Mouse (Mus musculus) T-helper 2 cell (primary cell): ENCODE data around the gene Ecsit.

ENCODE experiments used
- in situ Hi-C: fragments of 300-600 bp; cut with MboI, MseI; formaldehyde crosslinking; loops from one replicate; pipeline ENCODE4 v1.15.1; 2025; ENCODE audit warnings: high pct_unique_total_duplicates

Gene Ecsit

DNA sequence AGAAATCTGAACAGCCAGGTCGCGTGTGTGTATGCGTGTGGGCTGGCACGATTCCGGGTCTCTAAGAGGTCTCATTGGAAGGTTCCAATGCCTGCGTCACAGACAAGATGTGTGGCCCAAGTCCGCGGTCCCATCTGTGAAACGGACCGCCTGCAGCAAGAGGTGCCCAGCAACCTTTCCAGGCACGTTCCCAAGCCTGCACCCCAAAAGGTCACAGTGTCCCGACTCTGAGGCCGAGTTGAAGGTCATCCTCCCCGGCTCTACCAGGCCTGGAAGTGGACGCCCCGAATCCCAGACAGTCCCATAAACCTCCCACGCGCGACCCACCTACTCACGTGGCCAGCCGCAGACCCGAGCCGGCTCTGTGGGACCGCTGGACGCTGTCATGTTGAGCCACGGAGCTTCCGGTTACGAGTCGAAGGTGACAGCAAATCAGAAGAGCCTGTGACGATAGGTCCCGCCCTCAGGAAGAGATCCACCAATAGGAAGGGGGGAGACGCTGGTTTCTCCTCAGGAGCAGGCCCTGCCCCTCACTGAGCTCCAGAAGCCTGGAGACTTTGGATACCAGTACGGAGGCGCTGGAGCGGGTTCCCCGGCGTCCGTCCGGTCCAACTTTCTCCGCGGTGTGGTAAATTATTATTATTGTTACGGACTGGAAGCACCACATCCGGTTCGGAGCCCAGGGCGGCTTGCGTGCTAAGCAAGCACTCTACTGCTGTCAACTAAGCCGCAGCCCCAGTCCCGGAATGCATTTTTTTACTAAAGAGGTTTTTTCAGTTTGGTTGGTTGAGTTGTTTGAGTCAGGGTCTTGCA is at the start of gene Ecsit:
Gene Ecsit (minus strand): TSS at position 417 of the 813 bp plus-strand sequence.
- in situ Hi-C loops = no loop called here

DNA sequence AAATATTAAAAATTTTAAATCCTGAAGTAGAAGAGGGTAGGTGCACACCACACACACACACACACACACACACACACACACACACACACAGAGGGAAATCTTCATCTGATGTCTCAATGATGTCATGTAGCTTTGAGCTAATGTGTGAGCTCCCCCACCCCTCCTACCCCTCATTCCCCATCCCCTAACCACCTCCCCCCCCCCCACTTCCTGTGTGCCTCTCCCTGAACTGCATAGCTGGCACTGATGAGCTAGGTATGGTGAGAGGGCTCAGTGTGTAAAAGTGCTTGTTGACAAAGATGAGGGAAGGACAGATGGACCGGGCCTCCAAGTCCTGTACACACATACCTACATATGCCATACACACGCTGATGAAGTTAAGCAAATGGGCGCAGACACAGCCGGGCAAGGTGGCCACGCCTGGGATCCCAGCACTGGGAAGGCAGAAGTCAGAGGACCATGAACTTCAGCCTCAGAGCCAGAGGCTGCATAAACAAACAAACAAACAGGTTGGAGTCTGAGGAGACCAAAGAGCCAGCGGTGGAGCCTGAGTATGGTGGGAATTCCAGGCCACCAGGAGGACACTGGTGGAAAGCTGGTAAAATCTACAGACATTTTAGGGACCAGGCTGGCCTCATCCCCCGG is 49.1 kb upstream of the Ecsit start:
- in situ Hi-C loops = no loop called here

DNA sequence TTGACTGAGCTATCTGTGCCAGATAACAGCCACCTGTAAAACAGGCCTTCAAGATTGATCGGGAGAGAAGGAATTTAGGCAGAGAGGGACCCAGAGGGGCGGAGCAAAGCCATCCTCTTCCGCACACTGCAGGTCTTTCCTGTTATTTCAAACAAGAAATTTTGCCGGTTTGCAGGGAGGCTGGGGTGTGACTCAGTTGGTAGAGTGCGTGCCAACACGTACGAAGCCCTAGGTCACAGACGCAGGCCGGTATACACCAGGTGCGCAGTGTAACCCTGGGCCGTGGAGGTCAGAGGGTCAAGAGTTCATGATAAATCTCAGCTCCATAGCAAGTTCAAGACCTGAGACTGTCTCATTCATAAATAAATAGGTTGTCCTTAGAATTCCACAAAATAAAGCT is 47.0 kb upstream of the Ecsit start:
- in situ Hi-C loops = no loop called here

DNA sequence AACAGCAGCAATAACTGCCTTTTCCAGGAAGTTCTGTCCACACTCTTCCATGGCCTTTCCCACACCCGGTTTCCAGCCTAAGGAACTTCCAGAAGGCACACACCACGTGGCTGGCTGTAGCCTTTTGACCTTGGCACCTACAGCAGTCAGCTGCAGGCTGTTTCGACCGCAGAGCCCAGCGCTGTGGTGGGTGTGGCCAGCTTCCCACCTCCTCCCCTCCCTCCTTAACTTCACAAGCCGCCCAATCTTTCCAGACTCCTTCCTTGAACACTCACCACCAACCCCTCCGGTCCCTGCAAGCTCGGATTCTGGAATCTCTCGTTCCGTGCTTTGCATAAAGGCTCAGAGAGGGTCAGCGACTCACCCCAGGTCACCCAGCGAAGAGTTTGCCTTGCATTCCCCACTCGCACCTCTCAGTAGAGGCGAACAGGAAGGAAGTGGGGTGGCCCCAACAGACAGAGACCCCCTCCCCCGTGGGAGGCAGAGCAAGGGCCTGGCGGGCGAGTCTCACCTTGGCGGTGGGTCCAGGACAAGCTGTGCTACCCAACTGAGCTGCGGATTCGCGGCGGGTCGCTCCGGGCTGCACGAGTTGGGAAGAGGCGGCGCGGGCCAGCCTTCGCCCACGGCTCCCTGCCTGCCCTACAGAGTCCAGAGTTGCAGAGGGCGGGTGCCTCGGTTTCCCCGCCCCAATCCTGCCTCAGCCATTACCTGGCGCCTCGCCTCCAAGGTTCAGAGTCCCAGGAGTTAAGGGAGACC is 46.2 kb upstream of the Ecsit start:
- in situ Hi-C loops = no loop called here

DNA sequence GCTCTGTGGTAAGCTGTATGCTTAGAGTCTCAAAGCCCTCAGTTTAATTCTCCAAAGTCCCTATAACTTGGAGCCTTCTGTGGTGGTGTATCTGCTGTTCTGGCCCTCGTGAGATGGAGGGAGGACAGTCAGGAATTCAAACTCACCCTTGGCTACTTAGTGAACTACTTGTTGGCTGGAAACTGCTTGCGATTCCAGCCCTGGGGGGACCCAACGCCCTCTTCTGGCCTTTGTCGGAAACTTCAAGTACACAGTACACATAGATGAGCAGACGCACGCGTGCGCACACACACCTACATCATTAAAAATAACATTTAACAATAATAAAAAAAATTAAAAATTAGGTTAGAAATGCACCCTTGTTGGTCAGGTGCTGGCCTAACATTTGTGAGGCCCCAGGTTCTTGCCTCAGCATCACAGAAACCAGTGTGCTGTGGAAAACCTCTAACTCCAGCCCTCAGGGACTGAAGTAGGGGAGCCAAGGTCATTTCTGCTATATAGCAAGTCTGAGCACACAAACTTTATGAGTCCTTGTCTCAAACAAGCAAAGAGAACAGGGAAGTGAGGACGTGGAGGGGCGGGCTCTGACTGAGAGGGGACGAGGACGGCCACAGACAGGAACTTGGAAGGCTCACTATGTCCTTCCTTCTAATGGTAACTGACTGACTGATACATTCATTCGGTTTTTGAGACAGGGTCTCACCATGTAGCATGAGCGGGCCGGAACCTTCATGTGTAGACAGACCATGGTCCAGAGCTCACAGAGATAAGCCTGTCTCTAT is 40.2 kb upstream of the Ecsit start:
- in situ Hi-C loops = no loop called here

DNA sequence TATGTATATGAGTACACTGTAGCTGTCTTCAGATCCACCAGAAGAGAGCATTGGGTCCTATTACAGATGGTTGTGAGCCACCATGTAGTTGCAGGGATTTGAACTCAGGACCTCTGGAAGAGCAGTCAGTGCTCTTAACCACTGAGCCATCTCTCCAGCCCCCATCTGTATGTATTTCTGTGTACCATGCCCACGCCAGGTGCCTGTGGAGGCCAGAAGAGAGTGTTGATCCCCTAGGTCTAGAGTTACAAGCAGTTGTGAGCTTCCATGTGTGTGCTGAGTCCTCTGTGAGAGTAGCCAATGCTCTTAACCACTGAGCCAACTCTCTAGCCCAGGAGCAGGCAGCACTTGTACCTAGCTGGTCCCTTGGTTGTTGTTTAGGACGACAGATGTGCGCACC is 38.9 kb upstream of the Ecsit start:
- in situ Hi-C loops = no loop called here

DNA sequence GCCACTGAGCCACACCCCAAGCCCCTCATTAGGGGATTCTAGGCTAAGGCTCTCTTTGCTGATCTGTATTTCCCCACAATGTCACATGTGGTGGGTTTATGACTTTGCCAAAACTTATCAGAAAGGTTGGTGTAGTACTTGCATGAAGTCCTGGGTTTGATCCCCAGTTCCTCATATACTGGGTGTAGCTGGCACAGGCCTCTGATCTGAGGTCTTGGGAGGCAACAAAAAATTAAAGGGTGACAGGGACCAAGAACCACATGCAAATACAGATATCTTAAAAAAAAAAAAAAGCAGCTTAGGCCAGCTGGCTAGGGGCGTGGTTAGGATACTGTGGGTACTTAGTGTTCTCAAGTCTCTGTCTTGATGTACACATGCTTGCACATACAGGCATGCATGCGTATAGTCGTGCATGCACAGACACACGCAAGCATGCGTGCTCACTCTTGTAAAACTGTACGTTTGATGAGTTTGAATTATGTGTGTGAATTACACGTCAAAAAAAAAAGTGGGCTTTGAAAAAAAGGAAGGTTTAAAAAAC is 37.9 kb upstream of the Ecsit start:
- in situ Hi-C loops = no loop called here

DNA sequence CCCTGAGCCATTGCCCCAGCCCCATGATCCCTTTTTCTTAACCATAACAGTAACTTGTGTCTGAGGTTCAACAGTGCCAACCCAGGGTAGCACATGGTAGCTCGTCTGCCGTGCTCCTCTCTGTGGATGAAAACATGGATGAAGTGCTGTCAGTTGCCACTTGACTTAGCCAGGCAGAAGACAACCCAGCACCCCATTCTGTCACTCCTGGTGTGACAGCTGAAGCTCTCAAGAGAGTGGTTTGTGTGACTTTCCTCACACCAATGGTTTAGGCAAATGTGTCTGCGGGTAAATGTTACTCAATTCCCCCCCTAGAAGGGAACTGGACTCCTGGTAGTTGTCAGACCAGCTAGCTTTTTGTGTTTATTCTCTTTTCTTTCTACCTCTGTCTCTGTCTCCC is 36.8 kb upstream of the Ecsit start:
- in situ Hi-C loops = no loop called here

DNA sequence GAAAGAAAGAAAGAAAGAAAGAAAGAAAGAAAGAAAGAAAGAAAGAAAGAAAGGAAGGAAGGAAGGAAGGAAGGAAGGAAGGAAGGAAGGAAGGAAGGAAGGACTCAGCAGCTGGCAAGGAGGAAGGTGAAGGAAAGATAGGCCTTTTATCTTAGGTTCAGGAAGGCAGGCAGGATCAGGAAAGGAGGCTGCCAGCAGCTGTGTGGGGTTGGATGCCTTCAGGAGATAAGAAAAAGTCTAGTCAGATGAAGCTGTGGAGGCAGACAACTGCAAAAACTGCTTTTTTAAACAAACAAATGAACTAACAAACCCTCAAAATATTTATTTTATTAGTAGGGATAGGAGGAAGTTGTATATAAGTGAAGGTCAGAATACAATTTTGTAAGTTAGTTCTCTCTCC is 36.3 kb upstream of the Ecsit start:
- in situ Hi-C loops = no loop called here

DNA sequence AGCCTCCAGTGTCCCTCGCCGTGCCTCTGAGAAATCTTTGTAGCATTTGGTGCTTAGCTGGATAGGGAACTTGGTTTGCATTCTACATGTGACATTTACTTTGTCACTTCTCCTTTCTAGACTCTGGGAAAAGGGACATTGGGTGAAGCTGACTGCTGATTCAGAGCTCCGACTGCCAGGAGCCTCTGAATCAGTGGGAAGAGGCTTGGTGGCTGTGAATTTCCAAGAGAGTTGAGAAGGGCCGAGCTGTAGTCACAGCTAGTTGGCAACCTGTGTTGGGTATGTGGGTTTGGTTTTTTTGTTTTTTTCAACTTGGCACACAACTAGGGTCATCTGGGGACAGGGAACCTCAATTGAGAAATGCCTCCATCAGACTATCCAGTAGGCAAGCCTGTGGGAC is 34.3 kb upstream of the Ecsit start:
- in situ Hi-C loops = no loop called here

DNA sequence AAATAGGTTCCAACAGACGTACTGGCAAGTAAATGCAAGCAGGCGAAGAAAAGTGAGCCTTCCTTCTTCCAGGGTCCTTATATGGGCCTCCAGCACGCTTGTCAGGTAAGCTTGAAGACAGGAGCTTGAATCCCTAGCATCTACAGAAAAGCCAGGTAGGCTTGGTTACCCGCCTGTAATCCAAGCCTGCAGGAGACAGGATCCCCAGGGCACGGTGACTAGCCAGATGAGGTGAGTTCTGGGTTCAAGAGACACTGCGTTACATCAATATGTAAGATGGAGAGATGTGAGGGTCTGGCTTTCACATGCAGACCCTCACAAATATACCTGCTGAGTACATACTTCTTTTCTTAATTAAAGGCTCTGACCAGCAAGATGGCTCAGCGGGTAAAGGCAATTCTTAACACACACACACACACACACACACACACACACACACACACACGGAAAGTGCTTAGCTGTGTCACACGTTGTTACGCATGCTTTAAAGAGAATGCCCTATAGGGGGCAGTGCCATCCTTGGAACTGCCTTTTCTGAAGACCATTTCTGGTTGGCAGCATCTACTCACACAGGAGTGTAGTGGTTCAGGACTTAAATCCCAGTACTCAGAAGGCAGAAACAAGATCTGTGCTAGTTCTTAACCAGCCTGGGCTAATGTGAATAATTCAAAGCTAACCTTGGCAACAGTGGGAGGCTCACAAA is 32.7 kb upstream of the Ecsit start:
- in situ Hi-C loops = no loop called here

DNA sequence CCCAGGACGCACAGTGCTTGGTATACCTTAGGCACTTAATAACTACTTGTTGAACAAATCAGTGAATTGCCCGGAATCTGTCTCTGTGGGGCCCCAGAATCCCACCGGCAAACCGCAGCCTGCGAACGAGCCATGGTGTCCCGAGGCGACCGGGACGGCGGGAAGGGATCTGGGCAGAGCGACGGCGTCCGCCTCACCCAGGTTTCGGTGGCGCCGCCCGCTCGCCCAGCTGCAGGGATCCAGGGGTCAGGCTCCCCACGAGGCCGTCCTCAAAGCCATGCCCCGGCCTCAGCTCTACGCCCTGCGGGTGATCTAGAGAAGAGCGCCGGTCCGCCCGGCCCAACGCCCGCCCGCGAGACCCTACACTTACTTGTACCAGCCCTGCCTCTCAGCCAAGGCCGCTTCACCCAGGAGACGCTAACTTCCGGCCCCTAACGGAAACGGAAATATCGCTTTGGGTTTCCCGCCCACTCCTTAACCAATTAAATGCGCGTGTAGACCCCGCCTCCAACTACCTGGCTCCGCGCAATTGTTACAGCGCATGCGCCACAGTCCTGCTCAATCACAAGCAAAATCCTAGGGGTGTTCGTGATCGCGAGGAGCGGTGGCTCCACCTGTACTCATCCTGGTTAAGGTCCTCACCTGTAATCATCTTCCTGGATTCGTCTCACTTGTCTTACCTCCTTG is 31.6 kb upstream of the Ecsit start, which contains the start of gene Elof1:
Gene Elof1 (minus strand): TSS at position 433 of the 687 bp plus-strand sequence.
- in situ Hi-C loops = no loop called here

DNA sequence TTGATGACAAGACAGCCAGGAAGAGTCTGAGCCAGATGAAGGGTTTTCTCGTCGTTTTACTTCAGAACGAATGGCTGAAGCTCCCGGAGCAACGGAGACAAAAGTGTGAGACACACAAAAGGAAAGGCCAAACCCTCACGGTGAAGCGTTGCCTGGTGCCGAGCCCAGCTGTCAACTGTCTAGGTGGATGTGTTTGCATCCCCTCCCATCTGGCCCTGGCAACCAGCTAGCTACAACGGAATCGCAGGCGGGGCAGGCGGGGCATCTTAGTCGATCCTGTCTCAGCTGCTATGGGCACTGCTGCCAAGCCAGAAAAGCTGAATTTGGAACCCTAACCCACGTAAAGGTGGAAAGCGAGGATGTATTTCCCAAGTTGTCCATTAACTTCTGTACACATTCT is 30.8 kb upstream of the Ecsit start:
- in situ Hi-C loops = no loop called here

DNA sequence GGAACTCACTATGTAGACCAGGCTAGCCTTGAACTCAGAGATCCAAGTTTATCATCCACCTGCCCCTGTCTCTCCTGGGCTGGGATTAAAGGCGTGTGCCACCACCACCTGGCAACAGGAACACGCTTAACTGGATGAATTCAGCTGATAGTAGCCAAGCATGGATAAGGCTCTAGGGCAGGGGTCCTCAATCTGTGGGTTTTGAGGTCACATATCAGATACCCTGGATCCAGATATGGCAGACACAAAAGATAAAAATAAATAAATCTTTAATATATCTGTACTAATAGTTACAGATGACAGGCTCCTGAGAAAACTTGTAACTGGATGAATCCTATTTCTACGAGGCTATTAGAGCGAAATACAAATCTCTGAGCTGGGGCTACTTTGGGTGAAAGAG is 30.4 kb upstream of the Ecsit start:
- in situ Hi-C loops = no loop called here

DNA sequence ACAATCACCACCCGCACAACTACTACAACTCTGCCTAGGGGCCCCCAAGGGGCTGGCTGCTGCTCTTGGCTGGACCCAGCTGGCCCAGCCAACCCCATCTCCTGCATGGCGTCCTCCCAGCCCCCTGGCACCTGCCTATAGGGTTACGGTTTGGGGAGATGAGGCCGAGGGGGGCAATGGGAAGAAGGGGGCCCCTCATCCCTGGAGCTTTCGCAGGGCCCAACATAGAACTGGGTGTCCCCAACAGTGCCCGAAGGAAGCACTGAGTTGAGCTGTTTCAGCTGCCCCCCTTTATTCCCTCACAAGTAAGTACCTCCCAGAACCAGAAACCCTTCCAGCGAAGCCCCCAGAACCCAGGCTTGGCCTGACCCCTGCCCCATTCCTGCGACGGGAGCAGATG is 23.0 kb upstream of the Ecsit start:
- in situ Hi-C loops = no loop called here

DNA sequence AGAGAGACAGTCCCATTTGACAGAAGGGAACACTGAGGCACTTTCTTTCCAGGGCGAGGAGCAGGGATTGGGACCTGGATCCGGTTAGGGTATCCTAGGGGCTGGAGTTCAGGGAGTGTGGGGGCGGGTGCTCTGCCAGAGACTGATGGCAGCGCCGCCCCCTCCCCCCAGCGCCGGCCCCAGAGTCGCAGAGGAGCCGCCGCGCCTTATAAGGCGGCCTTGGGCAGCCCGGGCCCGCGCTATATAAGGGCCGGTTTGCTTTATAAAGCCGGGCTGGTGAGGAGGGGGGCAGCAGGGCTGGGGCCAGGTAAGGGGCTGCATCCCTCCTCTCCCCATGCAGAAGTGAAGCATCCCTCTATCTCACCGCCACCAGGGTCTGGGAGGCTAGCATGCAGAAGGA is 14.7 kb upstream of the Ecsit start:
- in situ Hi-C loops = no loop called here

DNA sequence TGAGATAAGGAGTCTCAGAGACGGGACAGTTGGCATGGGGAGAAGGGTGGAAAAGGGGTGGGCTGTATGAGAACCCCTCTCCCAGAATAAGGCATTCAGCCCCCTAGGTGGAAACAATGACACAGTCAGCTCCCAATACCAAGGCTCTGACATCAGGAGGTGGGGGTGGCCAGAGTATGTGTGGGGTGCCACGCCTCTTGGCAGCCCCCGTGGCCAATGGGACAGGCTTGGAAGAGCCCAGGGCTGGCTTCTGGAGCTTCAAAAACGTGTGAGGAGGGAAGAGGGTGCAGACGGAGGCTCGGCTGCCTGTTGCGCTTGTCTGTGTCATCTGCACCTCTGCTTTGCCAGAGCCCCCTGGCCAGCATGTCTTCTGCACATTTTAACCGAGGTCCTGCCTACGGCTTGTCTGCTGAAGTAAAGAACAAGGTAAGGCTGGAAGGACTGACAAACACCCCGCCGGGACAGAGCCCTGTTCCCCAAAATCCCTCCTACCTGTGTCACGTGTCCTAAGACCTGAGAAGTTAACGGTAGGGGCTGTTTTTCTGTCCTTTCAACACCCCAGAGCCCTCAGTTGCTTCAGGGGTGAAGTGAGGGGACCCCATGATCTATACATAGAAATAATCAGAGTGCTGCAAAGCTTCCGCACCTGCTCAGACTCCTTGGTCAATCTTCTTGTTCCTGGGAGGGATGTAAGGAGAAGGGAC is 13.9 kb upstream of the Ecsit start, which contains the start of gene Cnn1:
Gene Cnn1 (plus strand): TSS at position 224 of the 704 bp plus-strand sequence.
- in situ Hi-C loops = no loop called here

DNA sequence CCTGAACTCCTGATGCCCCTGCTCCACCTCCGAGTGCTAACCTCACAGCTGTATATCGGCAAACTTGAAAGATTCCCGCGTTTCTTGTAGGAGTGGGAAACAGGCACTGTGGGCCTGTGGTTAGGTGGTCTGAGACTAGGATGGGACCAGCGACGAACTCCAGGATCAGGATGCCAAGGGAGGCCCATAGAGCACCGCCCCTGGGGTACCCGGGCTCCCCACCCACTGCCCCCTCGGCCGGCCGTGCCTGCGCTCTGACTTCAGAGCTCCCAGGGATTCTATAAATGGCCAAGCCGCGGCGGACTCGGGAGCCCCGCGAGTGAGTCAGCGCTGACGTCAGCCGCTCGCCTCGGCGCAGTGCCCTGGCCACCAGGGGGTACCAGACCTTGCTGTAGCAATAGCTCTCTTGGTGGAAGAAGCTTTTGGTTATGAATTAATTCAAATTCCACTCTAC is 10.6 kb upstream of the Ecsit start:
- in situ Hi-C loops = no loop called here

DNA sequence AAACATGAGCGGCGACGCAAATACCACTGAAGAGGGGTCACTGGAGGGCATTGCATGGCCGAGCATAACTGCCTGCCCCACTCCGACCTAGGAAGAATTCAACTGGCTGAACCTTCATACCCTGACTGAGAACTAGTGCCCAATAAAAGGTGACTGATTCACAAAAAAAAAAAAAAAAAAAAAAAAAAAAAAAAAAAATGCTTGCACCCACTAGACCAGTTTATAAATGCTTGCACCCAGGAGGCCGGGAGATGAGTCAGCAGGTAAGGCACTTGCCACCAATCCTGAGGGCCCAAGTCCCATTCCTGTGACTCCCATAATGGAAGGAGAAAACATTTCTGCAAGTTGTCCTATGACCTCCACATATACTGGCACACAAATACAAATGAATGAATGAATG is 7.5 kb upstream of the Ecsit start:
- in situ Hi-C loops = no loop called here
